Mouse (Mus musculus) myocyte (in vitro differentiated cells): ENCODE results near the gene Olfr1501. TPM values are rescaled to one million over a fixed set of nuclear protein-coding genes. Genes with fewer than 3 reads are reported as not detected.
"Not testable (repeated sequence)": the region's sequence is repeated elsewhere in the genome, so short reads cannot be mapped to it uniquely, and the experiment has no call there.

ENCODE experiments used
- H3K27me3 ChIP-seq: one replicate; pipeline ENCODE4 v1.6.1; 2011; ENCODE audit not compliant: control insufficient read depth, insufficient read depth, insufficient read length
- H3K36me3 ChIP-seq: one replicate; pipeline ENCODE4 v1.6.1; 2011; ENCODE audit not compliant: control insufficient read depth, insufficient read depth
- H3K4me2 ChIP-seq: one replicate; pipeline ENCODE4 v1.6.1; 2011; ENCODE audit warnings: low read depth, control low read depth
- H3K4me3 ChIP-seq: one replicate; pipeline ENCODE4 v1.5.1; 2011; ENCODE audit warnings: mild to moderate bottlenecking, control low read depth, moderate library complexity
- H3K79me2 ChIP-seq: one replicate; pipeline ENCODE4 v1.6.1; 2011; ENCODE audit not compliant: control insufficient read depth, insufficient read depth
- H3ac ChIP-seq: one replicate; pipeline ENCODE4 v1.6.1; 2011; ENCODE audit not compliant: control insufficient read depth, insufficient read length
- CEBPB ChIP-seq: IDR thresholded peaks from 2 replicates; pipeline ENCODE4 v1.6.1; 2011; ENCODE audit warnings: mild to moderate bottlenecking, moderate library complexity; ENCODE audit not compliant: poor library complexity, insufficient read depth, severe bottlenecking
- E2F4 ChIP-seq: IDR thresholded peaks from one replicate; pipeline ENCODE4 v1.6.1; 2011; ENCODE audit warnings: mild to moderate bottlenecking, control low read depth, moderate library complexity; ENCODE audit not compliant: insufficient read depth
- MAX ChIP-seq: IDR thresholded peaks from one replicate; pipeline ENCODE4 v1.6.1; 2011; ENCODE audit warnings: low read depth, mild to moderate bottlenecking, control low read depth
- MYOD1 ChIP-seq, 3 experiments: IDR thresholded peaks; one replicate each; pipeline ENCODE4 v1.6.1; 2011; ENCODE audit warnings: control low read depth in 2 of 3, low read depth in 2 of 3, mild to moderate bottlenecking in 2 of 3, moderate library complexity in 1 of 3; ENCODE audit not compliant: insufficient read length in 2 of 3, control insufficient read depth in 1 of 3
- MYOG ChIP-seq, 3 experiments: IDR thresholded peaks; one replicate each; pipeline ENCODE4 v1.6.1; 2011; ENCODE audit warnings: control low read depth in 2 of 3, low read depth in 2 of 3, mild to moderate bottlenecking in 2 of 3; ENCODE audit not compliant: insufficient read length in 2 of 3, control insufficient read depth in 1 of 3, insufficient read depth in 1 of 3
- POLR2A ChIP-seq: IDR thresholded peaks from one replicate; pipeline ENCODE4 v1.6.1; 2011; ENCODE audit warnings: low read depth, mild to moderate bottlenecking, control low read depth, moderate library complexity; ENCODE audit not compliant: insufficient read length
- POLR2AphosphoS2 ChIP-seq: IDR thresholded peaks from one replicate; pipeline ENCODE4 v1.6.1; 2011; ENCODE audit warnings: low read depth, control low read depth; ENCODE audit not compliant: insufficient read length
- REST ChIP-seq: IDR thresholded peaks from one replicate; pipeline ENCODE4 v1.6.1; 2011; ENCODE audit warnings: mild to moderate bottlenecking, control low read depth, moderate library complexity; ENCODE audit not compliant: insufficient read depth, insufficient read length
- SRF ChIP-seq: IDR thresholded peaks from one replicate; pipeline ENCODE4 v1.6.1; 2011; ENCODE audit warnings: low read depth; ENCODE audit not compliant: control insufficient read depth, insufficient read length
- TCF12 ChIP-seq: IDR thresholded peaks from one replicate; pipeline ENCODE4 v1.6.1; 2011; ENCODE audit warnings: mild to moderate bottlenecking, control low read depth; ENCODE audit not compliant: poor library complexity, insufficient read depth, severe bottlenecking
- TCF3 ChIP-seq: IDR thresholded peaks from one replicate; pipeline ENCODE4 v1.6.1; 2011; ENCODE audit warnings: low read depth, control low read depth; ENCODE audit not compliant: insufficient read length
- USF1 ChIP-seq: IDR thresholded peaks from one replicate; pipeline ENCODE4 v1.6.1; 2011; ENCODE audit warnings: low read depth, mild to moderate bottlenecking, control low read depth, moderate library complexity
- polyA plus RNA-seq: library from polyadenylated mRNA; unstranded; fragments of >200 nt; fragmentation: generic; extraction: Trizol; gene quantifications from one replicate; pipeline ENCODE4 v1.2.1, GENCODE M21; 2012; ENCODE audit warnings: missing spikeins

Gene Olfr1501
- polyA plus RNA-seq = not detected

DNA sequence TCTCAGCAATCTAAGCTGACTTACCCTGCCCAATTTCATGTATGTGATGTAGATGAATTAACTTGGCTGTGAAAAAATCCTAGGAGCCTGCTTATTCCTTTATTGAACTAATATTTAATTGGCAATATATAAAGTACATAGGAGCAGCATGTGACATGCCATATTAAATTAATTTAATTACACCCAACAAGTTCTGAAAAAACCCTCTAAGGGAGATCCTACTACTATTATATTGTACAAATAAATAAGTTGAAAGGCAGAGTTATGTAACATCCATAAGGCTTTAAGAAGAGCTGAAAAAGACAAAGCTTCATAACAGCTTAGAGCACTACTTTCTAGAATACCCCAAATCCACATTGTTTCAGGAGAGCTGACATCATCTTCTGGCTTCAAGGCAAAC lies at the start of gene Olfr1501:
TSS of gene Olfr1501 (minus strand) at position 101 of the 400 bp plus-strand sequence.
- H3K4me2 ChIP-seq, H3K79me2 ChIP-seq, H3ac ChIP-seq, H3K36me3 ChIP-seq, H3K27me3 ChIP-seq, H3K4me3 ChIP-seq: not testable (repeated sequence)

DNA sequence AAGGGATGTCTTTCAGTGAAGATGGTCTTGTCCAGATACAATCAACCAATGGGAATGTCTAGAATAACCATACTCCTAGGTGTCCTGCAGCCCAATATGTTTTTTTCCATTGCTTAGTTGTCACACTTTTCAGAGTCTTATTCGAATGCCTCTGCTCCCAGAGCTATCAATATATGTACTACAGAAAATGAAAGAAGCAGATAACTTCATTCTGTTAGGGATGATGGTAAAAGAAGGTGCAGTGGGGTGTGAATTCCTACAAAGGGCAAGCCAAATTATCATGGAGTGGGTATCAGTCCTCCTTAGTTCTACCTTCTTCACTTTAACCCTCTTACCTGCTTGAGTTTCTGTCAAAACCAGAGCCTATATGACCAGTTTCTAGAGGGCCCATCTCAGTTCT lies 47.3 kb upstream of the Olfr1501 start, which contains the start of gene Olfr1504:
TSS of gene Olfr1504 (minus strand) at position 101 of the 400 bp plus-strand sequence.
- Histone ChIP-seq H3K79me2 (no peaks in the 10 kb centered on the region), H3K27me3 (no peaks in the 10 kb centered on the region), H3K36me3 (no peaks in the 10 kb centered on the region), H3ac (no peak within 1 kb of the TSS), H3K4me3 (no peak within 1 kb of the TSS), H3K4me2 (no peak within 1 kb of the TSS)
- TF ChIP-seq USF1 (no peak), CEBPB (no peak), E2F4 (no peak), SRF (no peak), POLR2AphosphoS2 (no peak), MYOD1 (IDR thresholded peaks at IDR 0.05; ENCODE audit: control insufficient read depth in 1 of 3, insufficient read length in 2 of 3, low read depth in 2 of 3) (no peak), TCF3 (no peak), REST (no peak), MYOG (IDR thresholded peaks at IDR 0.05; ENCODE audit: control insufficient read depth in 1 of 3, insufficient read depth in 1 of 3, insufficient read length in 2 of 3, low read depth in 2 of 3) (no peak), MAX (no peak), TCF12 (no peak), POLR2A (no peak)

DNA sequence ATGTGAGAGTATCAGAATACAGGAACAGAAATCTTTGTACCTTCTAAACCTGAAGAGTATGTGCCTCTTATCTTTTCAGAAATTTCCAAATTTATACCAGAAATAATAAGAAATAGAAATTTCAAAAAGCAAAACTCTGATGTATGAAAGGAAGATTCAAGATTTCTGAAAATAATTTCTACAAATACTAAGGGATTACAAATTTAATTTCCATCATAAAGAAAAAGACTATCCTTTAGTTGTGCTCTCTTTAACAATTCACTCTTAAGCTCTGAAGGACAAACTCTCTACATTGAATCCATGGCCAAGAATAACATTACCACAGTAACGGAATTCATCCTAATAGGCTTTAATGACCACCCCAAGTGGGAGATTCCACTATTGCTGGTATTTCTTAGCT lies 11.0 kb upstream of the Olfr1501 start, which contains the start of gene Olfr1502:
TSS of gene Olfr1502 (plus strand) at position 301 of the 400 bp plus-strand sequence.
- no peak within 1 kb of the TSS for H3ac ChIP-seq
- no peak for TF ChIP-seq E2F4
- no peak for TF ChIP-seq POLR2A
- no peak for TF ChIP-seq MYOG (IDR thresholded peaks at IDR 0.05; ENCODE audit: control insufficient read depth in 1 of 3, insufficient read depth in 1 of 3, insufficient read length in 2 of 3, low read depth in 2 of 3)
- TF ChIP-seq USF1 = no peak
- TF ChIP-seq SRF = no peak
- TF ChIP-seq MAX = no peak
- TF ChIP-seq MYOD1 (IDR thresholded peaks at IDR 0.05; ENCODE audit: control insufficient read depth in 1 of 3, insufficient read length in 2 of 3, low read depth in 2 of 3) = no peak
- H3K79me2 ChIP-seq = no peaks in the 10 kb centered on the region
- H3K4me2 ChIP-seq = no peak within 1 kb of the TSS
- no peaks in the 10 kb centered on the region for H3K27me3 ChIP-seq
- no peak within 1 kb of the TSS for H3K4me3 ChIP-seq
- H3K36me3 ChIP-seq = no peaks in the 10 kb centered on the region

DNA sequence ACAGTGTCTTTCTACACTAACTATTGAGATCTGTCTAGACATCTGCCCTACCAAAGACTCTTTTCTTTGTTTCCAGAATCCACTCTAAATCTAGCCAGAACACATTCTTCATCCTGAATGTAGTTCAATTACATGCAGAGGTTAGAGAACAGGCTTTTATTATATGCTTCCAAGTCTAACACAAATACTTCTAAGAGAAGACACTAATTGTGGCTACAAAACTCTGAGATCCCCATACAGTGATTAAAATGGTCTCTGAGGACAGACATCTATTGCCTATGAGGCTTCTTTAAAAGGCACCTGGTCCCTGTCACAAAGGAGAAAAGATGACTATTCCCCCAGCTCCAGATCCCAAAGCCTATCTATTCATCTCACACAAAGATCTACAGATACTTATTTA lies 20.1 kb downstream of the Olfr1501 start, which contains the start of gene Olfr1500:
TSS of gene Olfr1500 (minus strand) at position 101 of the 400 bp plus-strand sequence.
- TF ChIP-seq TCF3 (no peak), MYOG (IDR thresholded peaks at IDR 0.05; ENCODE audit: control insufficient read depth in 1 of 3, insufficient read depth in 1 of 3, insufficient read length in 2 of 3, low read depth in 2 of 3) (no peak), REST (no peak), POLR2AphosphoS2 (no peak), MAX (no peak), USF1 (no peak), POLR2A (no peak), SRF (no peak), CEBPB (no peak), E2F4 (no peak), MYOD1 (IDR thresholded peaks at IDR 0.05; ENCODE audit: control insufficient read depth in 1 of 3, insufficient read length in 2 of 3, low read depth in 2 of 3) (no peak), TCF12 (no peak)
- Histone ChIP-seq H3K4me3 (no peak within 1 kb of the TSS), H3K79me2 (no peaks in the 10 kb centered on the region), H3K4me2 (no peak within 1 kb of the TSS), H3ac (no peak within 1 kb of the TSS), H3K27me3 (no peaks in the 10 kb centered on the region), H3K36me3 (no peaks in the 10 kb centered on the region)

DNA sequence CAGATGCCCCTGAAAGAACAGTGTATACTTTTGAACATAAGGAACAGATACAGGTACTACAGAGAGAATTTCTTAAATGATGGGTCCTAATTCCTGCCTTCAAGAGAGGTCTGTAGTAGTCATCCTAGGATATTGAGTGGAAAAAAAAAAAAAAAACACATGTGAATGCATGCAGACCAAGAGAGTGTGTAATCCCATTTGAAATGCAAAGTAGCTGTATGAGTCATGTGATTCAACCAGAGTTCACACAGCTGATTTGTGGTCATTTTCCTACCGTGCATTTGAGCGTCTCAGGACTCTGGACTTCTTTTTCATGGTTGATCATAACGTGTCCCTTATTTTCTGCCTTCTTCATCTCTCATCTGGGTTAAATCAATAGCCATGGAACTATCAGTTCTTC lies 22.0 kb downstream of the Olfr1501 start:
- no peak for TF ChIP-seq USF1
- no peak for TF ChIP-seq REST
- TF ChIP-seq TCF12 = no peak
- TF ChIP-seq MYOG (IDR thresholded peaks at IDR 0.05; ENCODE audit: control insufficient read depth in 1 of 3, insufficient read depth in 1 of 3, insufficient read length in 2 of 3, low read depth in 2 of 3) = no peak
- TF ChIP-seq CEBPB = no peak
- TF ChIP-seq MAX = no peak
- no peak for TF ChIP-seq POLR2A
- TF ChIP-seq MYOD1 (IDR thresholded peaks at IDR 0.05; ENCODE audit: control insufficient read depth in 1 of 3, insufficient read length in 2 of 3, low read depth in 2 of 3) = no peak
- TF ChIP-seq SRF = no peak
- TF ChIP-seq POLR2AphosphoS2 = no peak
- TF ChIP-seq E2F4 = no peak
- H3K79me2 ChIP-seq = no peaks in the 10 kb centered on the region
- H3K27me3 ChIP-seq = no peaks in the 10 kb centered on the region
- no peak overlapping the region for H3ac ChIP-seq
- H3K4me2 ChIP-seq = no peak overlapping the region
- no peaks in the 10 kb centered on the region for H3K36me3 ChIP-seq
- no peak overlapping the region for H3K4me3 ChIP-seq
